Mouse (Mus musculus) CH12.LX (cell line): Measurements from ENCODE around the gene Chrd. TPM values are rescaled to one million over a fixed set of nuclear protein-coding genes. Genes with fewer than 3 reads are reported as not detected.

ENCODE experiments used
- DNase-seq: peaks from one replicate; pipeline ENCODE4 v3.0.0-alpha.2; 2013; ENCODE audit errors: extremely low read depth
- H3K27ac ChIP-seq: 2 replicates; pipeline ENCODE4 v1.5.1; 2012; ENCODE audit warnings: low read depth, mild to moderate bottlenecking, control low read depth, moderate library complexity; ENCODE audit not compliant: insufficient read depth
- H3K27me3 ChIP-seq: replicated peaks from 2 replicates; pipeline ENCODE3; 2012; ENCODE audit warnings: inconsistent platforms
- H3K36me3 ChIP-seq, 2 experiments: replicated peaks in 1 of 2; 2 replicates each; pipeline versions ENCODE3 to v1.6.1; 2012; ENCODE audit warnings: inconsistent platforms in 1 of 2, low read length in 1 of 2, mild to moderate bottlenecking in 1 of 2, mixed read lengths in 1 of 2, moderate library complexity in 1 of 2; ENCODE audit not compliant: control insufficient read depth in 1 of 2, insufficient read depth in 1 of 2
- H3K4me1 ChIP-seq, 2 experiments: 2 replicates each; pipeline ENCODE4 v1.6.1; 2012; ENCODE audit warnings: inconsistent platforms in 1 of 2, moderate library complexity in 1 of 2; ENCODE audit not compliant: insufficient read depth in 2 of 2, control insufficient read depth in 1 of 2
- H3K4me2 ChIP-seq: 2 replicates; pipeline ENCODE4 v1.6.1; 2012; ENCODE audit warnings: low read depth, mild to moderate bottlenecking, control low read depth; ENCODE audit not compliant: poor library complexity, insufficient read depth, severe bottlenecking
- H3K4me3 ChIP-seq, 3 experiments: fragments of 150-350 bp in 1 of 3; sonication (generic) in 1 of 3; replicated peaks in 1 of 3; 2 replicates each; pipeline versions ENCODE3 to v1.5.1; 2011 to 2012; ENCODE audit warnings: low read depth in 2 of 3, low read length in 2 of 3, mild to moderate bottlenecking in 2 of 3, moderate library complexity in 2 of 3, control low read depth in 1 of 3, improper control_type of control experiment in 1 of 3, inconsistent platforms in 1 of 3, mixed read lengths in 1 of 3; ENCODE audit not compliant: poor library complexity in 1 of 3
- H3K79me2 ChIP-seq: replicated peaks from 2 replicates; pipeline ENCODE4 v1.6.1; 2012; ENCODE audit warnings: mild to moderate bottlenecking, moderate library complexity; ENCODE audit not compliant: control insufficient read depth, poor library complexity, insufficient read depth, severe bottlenecking; ENCODE audit errors: extremely low read depth
- H3K9ac ChIP-seq: 2 replicates; pipeline ENCODE4 v1.6.1; 2012; ENCODE audit warnings: low read depth, mild to moderate bottlenecking, control low read depth, moderate library complexity; ENCODE audit not compliant: insufficient read depth
- H3K9me3 ChIP-seq: replicated peaks from 2 replicates; pipeline ENCODE3; 2012; ENCODE audit warnings: low read length, inconsistent platforms, mixed read lengths
- CHD1 ChIP-seq: IDR thresholded peaks from 2 replicates; pipeline ENCODE4 v1.6.1; 2012; ENCODE audit warnings: low read depth, low read length, improper control_type of control experiment, inconsistent platforms
- CTCF ChIP-seq, 2 experiments: IDR thresholded peaks in 1 of 2; conservative IDR thresholded peaks in 1 of 2; 2 replicates each; pipeline ENCODE4 v1.5.1; 2011 to 2012; ENCODE audit warnings: low read depth in 2 of 2, low read length in 2 of 2, improper control_type of control experiment in 1 of 2, inconsistent platforms in 1 of 2, mild to moderate bottlenecking in 1 of 2, moderate library complexity in 1 of 2
- ELF1 ChIP-seq: IDR thresholded peaks from 2 replicates; pipeline ENCODE4 v1.6.1; 2014; ENCODE audit warnings: low read depth, mild to moderate bottlenecking, inconsistent platforms, low read length, improper control_type of control experiment
- EP300 ChIP-seq: IDR thresholded peaks from 2 replicates; pipeline ENCODE4 v1.6.1; 2011; ENCODE audit warnings: low read length, improper control_type of control experiment
- ETS1 ChIP-seq: conservative IDR thresholded peaks from 2 replicates; pipeline ENCODE4 v1.6.1; 2012; ENCODE audit warnings: low read depth, mild to moderate bottlenecking, inconsistent platforms, low read length, improper control_type of control experiment, moderate library complexity
- HCFC1 ChIP-seq: IDR thresholded peaks from 2 replicates; pipeline ENCODE4 v1.6.1; 2012; ENCODE audit warnings: low read depth, mild to moderate bottlenecking, inconsistent platforms, low read length, improper control_type of control experiment
- IRF4 ChIP-seq: IDR thresholded peaks from 2 replicates; pipeline ENCODE4 v1.6.1; 2014; ENCODE audit warnings: low read depth, mild to moderate bottlenecking, inconsistent platforms, low read length, improper control_type of control experiment
- JUND ChIP-seq: conservative IDR thresholded peaks from 2 replicates; pipeline ENCODE4 v1.6.1; 2011; ENCODE audit warnings: low read depth, low read length, improper control_type of control experiment
- KAT2A ChIP-seq: IDR thresholded peaks from 2 replicates; pipeline ENCODE4 v1.6.1; 2012; ENCODE audit warnings: low read length, improper control_type of control experiment, inconsistent platforms; ENCODE audit not compliant: insufficient replicate concordance
- MAX ChIP-seq: IDR thresholded peaks from 2 replicates; pipeline ENCODE4 v1.6.1; 2011; ENCODE audit warnings: low read length, improper control_type of control experiment
- MXI1 ChIP-seq: IDR thresholded peaks from 2 replicates; pipeline ENCODE4 v1.6.1; 2011; ENCODE audit warnings: mild to moderate bottlenecking, low read depth, low read length, improper control_type of control experiment
- NELFE ChIP-seq: IDR thresholded peaks from 2 replicates; pipeline ENCODE4 v1.6.1; 2011; ENCODE audit warnings: low read depth, low read length, improper control_type of control experiment
- POLR2A ChIP-seq: IDR thresholded peaks from 2 replicates; pipeline ENCODE4 v1.6.1; 2011; ENCODE audit warnings: low read depth, mild to moderate bottlenecking, improper control_type of control experiment, low read length
- POLR2AphosphoS2 ChIP-seq: IDR thresholded peaks from 2 replicates; pipeline ENCODE4 v1.6.1; 2011; ENCODE audit warnings: low read depth, low read length, improper control_type of control experiment
- RAD21 ChIP-seq: IDR thresholded peaks from 2 replicates; pipeline ENCODE4 v1.6.1; 2011; ENCODE audit warnings: low read depth, mild to moderate bottlenecking, low read length, improper control_type of control experiment, moderate library complexity
- RCOR1 ChIP-seq: conservative IDR thresholded peaks from 2 replicates; pipeline ENCODE4 v1.6.1; 2012; ENCODE audit warnings: low read depth, mild to moderate bottlenecking, inconsistent platforms, low read length, improper control_type of control experiment
- SIN3A ChIP-seq: IDR thresholded peaks from 2 replicates; pipeline ENCODE4 v1.6.1; 2012; ENCODE audit warnings: low read length, improper control_type of control experiment, inconsistent platforms
- SMC3 ChIP-seq: IDR thresholded peaks from 2 replicates; pipeline ENCODE4 v1.6.1; 2011; ENCODE audit warnings: low read depth, low read length, improper control_type of control experiment
- USF1 ChIP-seq: IDR thresholded peaks from 2 replicates; pipeline ENCODE4 v1.6.1; 2014; ENCODE audit warnings: low read depth, mild to moderate bottlenecking, inconsistent platforms, low read length, improper control_type of control experiment
- USF2 ChIP-seq: conservative IDR thresholded peaks from 2 replicates; pipeline ENCODE4 v1.6.1; 2011; ENCODE audit warnings: low read depth, low read length, improper control_type of control experiment
- ZC3H11A ChIP-seq: IDR thresholded peaks from 2 replicates; pipeline ENCODE4 v1.6.1; 2012; ENCODE audit warnings: low read depth, mild to moderate bottlenecking, inconsistent platforms, low read length, improper control_type of control experiment
- ZNF384 ChIP-seq: IDR thresholded peaks from 2 replicates; pipeline ENCODE4 v1.6.1; 2012; ENCODE audit warnings: low read depth, low read length, improper control_type of control experiment, inconsistent platforms
- dilution Hi-C: fragments of 300-500 bp; cut with MboI; formaldehyde crosslinking; loops from 2 replicates; pipeline ENCODE4 v1.14.3; 2020; ENCODE audit warnings: low sequenced_read_pairs; ENCODE audit not compliant: extremely low pct_unique_long_range_greater_than_20kb, extremely low pct_ligation_motif_present
- in situ Hi-C: fragments of 300-500 bp; cut with MboI; formaldehyde crosslinking; loops from 3 replicates; pipeline ENCODE4 v1.14.3; 2019; ENCODE audit warnings: low sequenced_read_pairs, low pct_ligation_motif_present, low pct_unique_long_range_greater_than_20kb, mixed read lengths
- polyA plus RNA-seq: library from polyadenylated mRNA; unstranded; fragments of >175 nt; gene quantifications from 2 replicates; pipeline ENCODE4 v1.2.1, GENCODE M21; 2012; ENCODE audit warnings: low read depth; ENCODE audit not compliant: insufficient read length
- total RNA-seq, 2 experiments: library from RNA; depleted of rRNA; stranded (reverse); fragments of 300-350 nt in 1 of 2; fragments of >200 nt in 1 of 2; gene quantifications; 2 replicates each; pipeline ENCODE4 v1.2.3; 2012 to 2014

Gene Chrd
- total and polyA plus RNA-seq, 3 experiments = not detected

DNA sequence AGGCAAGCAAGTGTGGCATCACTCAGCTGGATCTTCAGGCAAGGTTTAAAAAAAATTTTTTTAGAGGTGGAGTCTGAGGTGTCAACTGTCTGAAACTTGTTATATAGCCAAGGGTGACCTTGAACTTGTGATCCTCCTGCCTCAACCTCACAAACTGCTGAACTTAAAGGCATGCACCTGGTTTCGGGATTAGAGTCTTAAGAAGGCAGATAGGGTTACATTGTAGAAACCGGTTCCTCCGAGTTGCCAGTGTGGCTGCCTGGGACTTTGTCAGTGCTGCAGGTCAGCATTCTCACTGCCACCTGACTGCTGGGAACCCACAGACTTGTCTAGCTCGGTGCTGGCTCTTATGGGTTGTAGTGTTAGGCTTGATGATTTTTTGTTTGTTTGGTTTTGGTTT lies 9.7 kb upstream of the Chrd start:
- peaks cover 7% of the 10 kb centered on the region for H3K79me2 ChIP-seq
- H3K9me3 ChIP-seq = no peaks in the 10 kb centered on the region
- dilution Hi-C loops (no loop called here), in situ Hi-C loops (loop anchor here (10.0 kb wide), 1 partner anchor 462 kb away; no protein-coding TSS in a partner anchor)
- H3K4me3 ChIP-seq = no peak overlapping the region
- peaks cover 23 to 39% of the 10 kb centered on the region in 2 experiments for H3K36me3 ChIP-seq
- H3K27me3 ChIP-seq = peaks cover 3% of the 10 kb centered on the region
- no peak for DNase-seq
- H3K4me2 ChIP-seq = no peak overlapping the region
- TF ChIP-seq MXI1 = no peak
- no peak for TF ChIP-seq EP300
- TF ChIP-seq NELFE = no peak
- no peak for TF ChIP-seq RCOR1
- TF ChIP-seq MAX = no peak
- TF ChIP-seq USF1 = no peak
- TF ChIP-seq KAT2A = no peak
- no peak for TF ChIP-seq USF2
- TF ChIP-seq ELF1 = no peak
- no peak for TF ChIP-seq POLR2A
- TF ChIP-seq ETS1 = no peak
- TF ChIP-seq HCFC1 = no peak
- TF ChIP-seq IRF4 = no peak
- TF ChIP-seq POLR2AphosphoS2 = no peak
- no peak overlapping the region for H3K9ac ChIP-seq
- no peak overlapping the region for H3K27ac ChIP-seq
- peaks cover 0 to 10% of the 10 kb centered on the region in 2 experiments; a peak in 2 of 4 replicates for H3K4me1 ChIP-seq

GRCm38 (mm10) chr16:20724338-20724748 lies 8.6 kb upstream of the Chrd start:
- Histone ChIP-seq H3K4me2 (no peak overlapping the region), H3K27ac (no peak overlapping the region), H3K4me1 (peaks cover 0 to 4% of the 10 kb centered on the region in 2 experiments; a peak in 1 of 4 replicates), H3K9me3 (no peaks in the 10 kb centered on the region), H3K9ac (no peak overlapping the region), H3K79me2 (no peaks in the 10 kb centered on the region), H3K4me3 (no peak overlapping the region), H3K27me3 (peaks cover 9% of the 10 kb centered on the region), H3K36me3 (peaks cover 23 to 39% of the 10 kb centered on the region in 2 experiments)
- dilution Hi-C loops = no loop called here
- no peak for TF ChIP-seq SIN3A
- TF ChIP-seq JUND = no peak
- TF ChIP-seq NELFE = no peak; the same call in 1 of the 2 replicates
- TF ChIP-seq CHD1 = no peak
- TF ChIP-seq RAD21 = peak; percentile 84
- peak; percentile 62 for TF ChIP-seq ELF1
- TF ChIP-seq CTCF (conservative IDR thresholded peaks at IDR 0.05 in 1 of 2, IDR thresholded peaks at IDR 0.05 in 1 of 2; ENCODE audit: low read depth in 2 of 2, low read length in 2 of 2) = peak; percentile 15 to 83; a peak in 3 of 4 replicates
- peak; percentile 76 for TF ChIP-seq SMC3
- TF ChIP-seq ZNF384 = no peak
- peak; percentile 53; the same call in 1 of the 2 replicates for TF ChIP-seq ZC3H11A
- in situ Hi-C loops = loop anchor here (10.0 kb wide), 1 partner anchor 460 kb away; no protein-coding TSS in a partner anchor
- peak; percentile 63 for DNase-seq
